Mouse (Mus musculus) forebrain, embryonic 10.5 days (tissue): Measurements from ENCODE around the gene Naa35. TPM values are rescaled to one million over a fixed set of nuclear protein-coding genes. Genes with fewer than 3 reads are reported as not detected.
A peak's percentile ranks its signal among the peaks of the same experiment; 100 is the strongest.

ENCODE experiments used
- DNase-seq: peaks from one replicate; pipeline ENCODE4 v3.0.0-alpha.2; 2017; ENCODE audit warnings: low spot score; ENCODE audit errors: extremely low spot score
- H3K27ac ChIP-seq: fragments of 300-500 bp; sonication (generic); 2 replicates; pipeline ENCODE4 v1.5.1; 2016; ENCODE audit warnings: mild to moderate bottlenecking
- H3K27me3 ChIP-seq: fragments of 300-500 bp; sonication (generic); 2 replicates; pipeline ENCODE4 v1.6.1; 2016; ENCODE audit warnings: mild to moderate bottlenecking; ENCODE audit not compliant: poor library complexity, severe bottlenecking
- H3K36me3 ChIP-seq: fragments of 300-500 bp; sonication (generic); replicated peaks from 2 replicates; pipeline ENCODE4 v1.6.1; 2016; ENCODE audit warnings: mild to moderate bottlenecking, moderate library complexity
- H3K4me1 ChIP-seq: fragments of 300-500 bp; sonication (generic); 2 replicates; pipeline ENCODE4 v1.6.1; 2016
- H3K4me3 ChIP-seq: fragments of 300-500 bp; sonication (generic); 2 replicates; pipeline ENCODE4 v1.5.1; 2016; ENCODE audit warnings: mild to moderate bottlenecking, moderate library complexity
- H3K9me3 ChIP-seq: fragments of 300-500 bp; sonication (generic); 2 replicates; pipeline ENCODE4 v1.6.1; 2016; ENCODE audit warnings: mild to moderate bottlenecking, moderate library complexity
- WGBS: fragments of 180-500 bp; shearing (Covaris S2); methylation state at CpG from one replicate; pipeline ENCODE4 v1.1.7; 2016; 5-methylcytosine and 5-hydroxymethylcytosine counted together
- polyA plus RNA-seq: library from polyadenylated mRNA; unstranded; fragments of >200 nt; fragmentation: Nextera tagmentation; extraction: Ambion mirVana; gene quantifications from 2 replicates; pipeline ENCODE4 v1.2.1, GENCODE M21; 2016

The Naa35 gene
- polyA plus RNA-seq, 1 experiment from 2014 or later: 116 TPM

- Histone ChIP-seq H3K4me1 (peaks cover 28% of the 10 kb centered on the region), H3K27ac (no peak overlapping the region), H3K9me3 (no peaks in the 10 kb centered on the region), H3K27me3 (no peaks in the 10 kb centered on the region), H3K36me3 (no peaks in the 10 kb centered on the region), H3K4me3 (no peak overlapping the region)
- 84% methylated on average over 8 of the region's 8 CpGs for WGBS
- no peak for DNase-seq
Observed at GRCm38 (mm10) chr13:59555613-59556192, 29.4 kb upstream of the Naa35 start.

DNA sequence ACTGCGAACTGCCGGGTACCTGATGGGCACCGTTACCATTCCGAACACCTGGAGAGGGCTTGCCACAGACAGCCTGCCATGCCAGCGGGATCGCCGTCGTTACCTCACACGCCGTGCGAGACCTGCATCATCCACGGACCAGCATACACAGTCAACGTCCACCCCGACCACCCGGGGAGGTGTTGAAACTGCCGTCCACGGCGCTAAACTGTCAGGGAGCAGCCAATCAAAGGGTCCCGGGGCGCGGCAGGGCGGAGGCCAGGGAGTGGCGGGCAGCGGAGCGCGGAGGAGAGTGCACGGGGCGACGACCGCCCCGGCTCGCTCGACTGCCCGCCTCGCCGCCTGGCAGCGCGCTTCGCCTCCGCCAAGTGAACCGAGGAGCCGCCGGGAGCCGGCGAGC is 28.4 kb upstream of the Naa35 start:
- Histone ChIP-seq H3K27me3 (no peaks in the 10 kb centered on the region), H3K36me3 (no peaks in the 10 kb centered on the region), H3K27ac (peak overlapping the region; percentile 90), H3K9me3 (no peaks in the 10 kb centered on the region), H3K4me3 (peak overlapping the region; percentile 89), H3K4me1 (peaks cover 28% of the 10 kb centered on the region)
- under 1% methylated on average over 45 of the region's 45 CpGs for WGBS
- peak; percentile 64 for DNase-seq

GRCm38 (mm10) chr13:59557185-59557985 is 27.7 kb upstream of the Naa35 start:
- WGBS: 1% methylated on average over 59 of the region's 73 CpGs

GRCm38 (mm10) chr13:59558776-59559175 is 26.3 kb upstream of the Naa35 start:
- H3K36me3 ChIP-seq: no peaks in the 10 kb centered on the region
- H3K27ac ChIP-seq: no peak overlapping the region
- peaks cover 28% of the 10 kb centered on the region for H3K4me1 ChIP-seq
- no peaks in the 10 kb centered on the region for H3K9me3 ChIP-seq
- no peak overlapping the region for H3K4me3 ChIP-seq
- WGBS: 91% methylated on average over 5 of the region's 5 CpGs
- no peak for DNase-seq
- H3K27me3 ChIP-seq: no peaks in the 10 kb centered on the region

More at GRCm38 (mm10) chr13:59557185-59557985, 27.7 kb upstream of the Naa35 start:
- Histone ChIP-seq H3K4me1 (peaks cover 28% of the 10 kb centered on the region), H3K4me3 (peak overlapping the region; percentile 89), H3K9me3 (no peaks in the 10 kb centered on the region), H3K27me3 (no peaks in the 10 kb centered on the region), H3K36me3 (no peaks in the 10 kb centered on the region), H3K27ac (peak overlapping the region; percentile 90)
- peak; percentile 92 for DNase-seq

DNA sequence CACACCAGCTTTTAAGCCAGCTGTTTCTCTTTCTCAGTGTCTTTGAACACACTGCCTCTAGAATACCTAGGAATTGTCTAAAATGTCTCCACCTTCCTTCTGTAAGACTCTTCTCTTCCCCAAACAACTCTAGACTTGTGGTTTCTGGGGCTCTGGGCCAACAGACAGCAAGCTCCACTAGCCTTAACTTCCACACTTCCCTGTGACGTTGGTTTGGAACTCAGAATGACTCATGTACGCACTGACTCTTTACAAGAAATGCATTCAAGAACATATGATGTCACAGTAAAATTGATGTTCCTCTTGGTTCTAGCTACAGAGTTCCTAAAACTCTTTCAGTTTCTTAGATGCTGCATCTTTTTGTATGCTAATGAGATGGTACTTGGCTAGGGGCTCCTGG is 22.6 kb upstream of the Naa35 start:
- peaks cover 6% of the 10 kb centered on the region for H3K4me1 ChIP-seq
- H3K36me3 ChIP-seq: no peaks in the 10 kb centered on the region
- WGBS: 88% methylated on average over 2 of the region's 2 CpGs
- DNase-seq: no peak
- no peak overlapping the region for H3K4me3 ChIP-seq
- no peaks in the 10 kb centered on the region for H3K27me3 ChIP-seq
- H3K9me3 ChIP-seq: no peaks in the 10 kb centered on the region
- no peak overlapping the region for H3K27ac ChIP-seq

- H3K4me3 ChIP-seq: no peak overlapping the region
- no peak overlapping the region for H3K27ac ChIP-seq
- H3K9me3 ChIP-seq: no peaks in the 10 kb centered on the region
- no peaks in the 10 kb centered on the region for H3K4me1 ChIP-seq
- WGBS: 93% methylated on average over 4 of the region's 4 CpGs
- no peaks in the 10 kb centered on the region for H3K36me3 ChIP-seq
- no peaks in the 10 kb centered on the region for H3K27me3 ChIP-seq
- no peak for DNase-seq
Observed at GRCm38 (mm10) chr13:59564505-59564904, 20.6 kb upstream of the Naa35 start.

- no peaks in the 10 kb centered on the region for H3K4me1 ChIP-seq
- no peaks in the 10 kb centered on the region for H3K27me3 ChIP-seq
- H3K27ac ChIP-seq: no peak overlapping the region
- no peaks in the 10 kb centered on the region for H3K36me3 ChIP-seq
- no peak overlapping the region for H3K4me3 ChIP-seq
- 85% methylated on average over 10 of the region's 10 CpGs for WGBS
- no peak for DNase-seq
- no peaks in the 10 kb centered on the region for H3K9me3 ChIP-seq
Observed at GRCm38 (mm10) chr13:59564923-59565322, 20.1 kb upstream of the Naa35 start.

DNA sequence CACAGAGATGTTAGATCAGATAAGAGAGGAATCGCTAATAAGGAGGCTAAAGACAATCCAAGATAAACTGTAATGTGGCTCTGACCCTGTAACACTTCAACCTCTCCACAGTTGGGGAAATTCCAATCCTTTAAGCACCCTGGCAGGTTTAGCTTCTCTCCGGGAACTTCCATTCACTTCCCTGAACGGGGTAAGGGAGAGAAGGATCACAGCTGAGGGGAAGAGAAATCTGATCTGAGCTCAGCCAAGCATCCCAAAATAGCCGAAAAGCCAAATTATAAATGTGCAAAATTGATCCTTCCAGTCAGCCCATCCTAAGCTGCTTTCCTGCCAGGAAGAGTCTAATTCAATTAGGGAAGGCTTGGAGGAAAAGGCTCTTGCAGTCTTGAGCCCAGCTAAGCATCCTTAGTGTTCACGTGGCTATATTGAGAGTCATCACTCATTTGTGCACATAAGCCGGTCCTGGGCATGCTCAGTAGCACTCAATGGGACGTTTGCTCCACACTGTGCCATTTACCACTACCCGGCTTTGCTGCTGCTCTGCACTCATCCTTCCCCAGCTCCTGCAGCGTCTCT is 19.0 kb upstream of the Naa35 start:
- H3K36me3 ChIP-seq: no peaks in the 10 kb centered on the region
- H3K4me1 ChIP-seq: no peaks in the 10 kb centered on the region
- DNase-seq: no peak
- no peaks in the 10 kb centered on the region for H3K27me3 ChIP-seq
- H3K9me3 ChIP-seq: no peaks in the 10 kb centered on the region
- H3K4me3 ChIP-seq: no peak overlapping the region
- WGBS: 66% methylated on average over 9 of the region's 9 CpGs
- H3K27ac ChIP-seq: no peak overlapping the region

DNA sequence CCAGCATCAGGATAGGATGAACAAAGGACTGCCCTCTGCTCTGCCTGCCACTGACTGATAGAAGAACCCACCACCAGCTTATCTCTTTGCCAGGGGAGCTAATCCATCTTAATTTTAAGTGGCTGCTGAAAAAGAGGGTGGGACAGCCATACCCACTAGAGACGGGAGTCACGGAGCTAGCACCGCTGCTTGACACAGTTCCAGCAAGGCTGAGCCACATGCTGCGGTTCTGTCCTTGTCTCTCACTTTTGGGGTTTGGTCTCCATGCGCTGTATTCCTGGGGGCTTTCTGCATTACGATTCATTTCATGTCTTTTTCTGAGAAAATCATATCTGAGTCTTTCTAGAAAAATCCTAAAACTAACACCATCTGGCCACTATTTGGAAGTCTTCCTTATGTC is 14.0 kb upstream of the Naa35 start:
- Histone ChIP-seq H3K27ac (no peak overlapping the region), H3K36me3 (no peaks in the 10 kb centered on the region), H3K4me1 (no peaks in the 10 kb centered on the region), H3K9me3 (no peaks in the 10 kb centered on the region), H3K4me3 (no peak overlapping the region), H3K27me3 (no peaks in the 10 kb centered on the region)
- no peak for DNase-seq
- 93% methylated on average over 6 of the region's 6 CpGs for WGBS

- Histone ChIP-seq H3K27me3 (no peaks in the 10 kb centered on the region), H3K27ac (no peak overlapping the region), H3K4me3 (no peak overlapping the region), H3K4me1 (no peaks in the 10 kb centered on the region), H3K36me3 (no peaks in the 10 kb centered on the region), H3K9me3 (no peaks in the 10 kb centered on the region)
- WGBS: 87% methylated on average over 2 of the region's 2 CpGs
- no peak for DNase-seq
Observed at GRCm38 (mm10) chr13:59572549-59572948, 12.5 kb upstream of the Naa35 start.

DNA sequence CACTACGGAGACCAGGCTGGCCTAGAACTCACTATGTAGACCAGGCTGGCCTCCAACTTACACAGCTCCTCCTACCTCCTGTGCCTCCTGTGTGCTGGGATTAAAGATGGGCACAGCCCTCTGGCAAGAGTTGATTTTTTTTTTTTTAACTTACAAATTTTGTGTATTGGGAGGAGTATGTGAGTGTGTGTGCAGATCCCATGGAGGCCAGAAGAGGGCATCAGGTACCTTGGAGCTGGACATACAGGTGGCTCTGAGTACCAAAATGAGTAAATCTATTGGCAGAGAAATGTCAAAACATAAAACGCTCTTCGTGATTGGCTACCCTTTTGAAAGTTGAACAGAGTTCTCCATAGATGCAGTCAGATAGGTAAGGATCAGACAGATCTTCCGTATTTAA is 4.1 kb upstream of the Naa35 start:
- H3K27ac ChIP-seq: no peak overlapping the region
- WGBS: 94% methylated on average over 4 of the region's 4 CpGs
- peaks cover 13% of the 10 kb centered on the region for H3K4me1 ChIP-seq
- no peaks in the 10 kb centered on the region for H3K27me3 ChIP-seq
- H3K4me3 ChIP-seq: no peak overlapping the region
- H3K9me3 ChIP-seq: no peaks in the 10 kb centered on the region
- H3K36me3 ChIP-seq: no peaks in the 10 kb centered on the region
- DNase-seq: no peak

- Histone ChIP-seq H3K9me3 (no peaks in the 10 kb centered on the region), H3K4me1 (peaks cover 31% of the 10 kb centered on the region), H3K27me3 (no peaks in the 10 kb centered on the region), H3K36me3 (peaks cover 27% of the 10 kb centered on the region), H3K4me3 (peak overlapping the region; percentile 97), H3K27ac (peak overlapping the region; percentile 94)
- DNase-seq: peak; percentile 42
- 6% methylated on average over 9 of the region's 9 CpGs for WGBS
Observed at GRCm38 (mm10) chr13:59584481-59584880, 578 bp upstream of the Naa35 start.

- H3K27ac ChIP-seq: peak overlapping the region; percentile 94
- H3K4me1 ChIP-seq: peaks cover 31% of the 10 kb centered on the region
- DNase-seq: peak; percentile 58
- H3K36me3 ChIP-seq: peaks cover 38% of the 10 kb centered on the region
- H3K9me3 ChIP-seq: no peaks in the 10 kb centered on the region
- WGBS: under 1% methylated on average over 28 of the region's 28 CpGs
- H3K27me3 ChIP-seq: no peaks in the 10 kb centered on the region
- peak overlapping the region; percentile 97 for H3K4me3 ChIP-seq
Observed at GRCm38 (mm10) chr13:59585648-59586005, 568 bp downstream of the Naa35 start.
